Mouse (Mus musculus): ENCODE data around the gene Smyd4. TPM values are rescaled to one million over a fixed set of nuclear protein-coding genes. Genes with fewer than 3 reads are reported as not detected.
A peak's percentile ranks its signal among the peaks of the same experiment; 100 is the strongest.
"Not testable (repeated sequence)": the region's sequence is repeated elsewhere in the genome, so short reads cannot be mapped to it uniquely, and the experiment has no call there.

Gene Smyd4
- polyA plus RNA-seq, 1 experiment = 7.2 TPM

DNA sequence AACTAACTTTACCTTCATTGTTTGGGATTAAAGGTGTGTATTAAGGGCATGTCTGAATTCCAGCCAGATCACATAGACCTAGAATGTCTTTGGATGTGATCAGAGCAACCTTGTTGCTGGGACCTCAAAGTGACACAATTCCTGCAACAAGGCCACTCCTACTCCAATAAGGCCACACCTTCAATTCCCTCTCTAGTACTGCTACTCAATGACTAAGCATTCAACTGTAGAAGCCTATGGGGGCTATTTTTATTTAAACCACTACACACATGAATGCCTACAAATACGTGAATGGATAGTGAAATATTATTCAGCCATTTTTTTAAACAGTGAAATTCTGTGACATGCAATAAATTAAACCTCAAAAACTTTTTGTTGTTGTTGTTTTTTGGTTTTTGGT is 28.9 kb downstream of the Smyd4 start:
- Histone ChIP-seq H3K4me3 (ENCODE audit: insufficient read depth, low read depth, low read length) (no peak overlapping the region), H3K27ac (ENCODE audit: insufficient read depth, low read depth, low read length) (no peak overlapping the region), H3K36me3 (ENCODE audit: control insufficient read depth, insufficient read depth, low read length) (no peaks in the 10 kb centered on the region), H3K4me1 (ENCODE audit: control insufficient read depth, insufficient read depth, low read length) (no peaks in the 10 kb centered on the region), H3K27me3 (replicated peaks; ENCODE audit: control insufficient read depth, insufficient read depth, low read length) (no peaks in the 10 kb centered on the region)
- 92% methylated on average over 1 of the region's 1 CpGs for WGBS
- no peak for DNase-seq
- TF ChIP-seq CTCF (conservative IDR thresholded peaks at IDR 0.05; ENCODE audit: insufficient read depth, insufficient read length, low read depth, low read length) = no peak
- no peak for TF ChIP-seq POLR2A (IDR thresholded peaks at IDR 0.05; ENCODE audit: low read depth, low read length)

DNA sequence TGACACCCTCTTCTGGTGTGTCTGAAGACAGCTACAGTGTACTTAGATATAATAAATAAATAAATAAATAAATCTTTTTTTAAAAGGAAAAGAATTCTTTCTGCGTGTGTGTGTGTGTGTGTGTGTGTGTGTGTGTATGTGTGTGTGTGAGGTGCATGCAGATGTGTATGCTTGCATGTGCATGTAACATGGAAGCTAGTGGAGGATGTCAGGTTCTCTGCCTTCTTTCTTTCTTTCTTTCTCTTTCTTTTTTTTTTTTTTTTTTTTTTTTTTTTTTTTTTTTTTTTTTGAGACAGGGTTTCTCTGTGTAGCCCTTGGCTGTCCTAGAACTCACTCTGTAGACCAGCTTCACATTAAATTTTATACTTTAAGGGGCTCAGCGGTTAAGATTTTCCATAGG is 30.6 kb downstream of the Smyd4 start:
- 94% methylated on average over 2 of the region's 2 CpGs for WGBS
- not testable (repeated sequence) for H3K4me1 ChIP-seq (ENCODE audit: control insufficient read depth, insufficient read depth, low read length)

GRCm38 (mm10) chr11:75383529-75383928 is 35.3 kb downstream of the Smyd4 start:
- not testable (repeated sequence) for H3K4me3 ChIP-seq (ENCODE audit: insufficient read depth, low read depth, low read length); H3K36me3 ChIP-seq (ENCODE audit: control insufficient read depth, insufficient read depth, low read length); H3K4me1 ChIP-seq (ENCODE audit: control insufficient read depth, insufficient read depth, low read length); H3K27me3 ChIP-seq (replicated peaks; ENCODE audit: control insufficient read depth, insufficient read depth, low read length); H3K27ac ChIP-seq (ENCODE audit: insufficient read depth, low read depth, low read length); DNase-seq
- WGBS = 35% methylated on average over 3 of the region's 3 CpGs

More for the DNA sequence above, 30.6 kb downstream of the Smyd4 start:
- not testable (repeated sequence) for H3K27me3 ChIP-seq (replicated peaks; ENCODE audit: control insufficient read depth, insufficient read depth, low read length); H3K36me3 ChIP-seq (ENCODE audit: control insufficient read depth, insufficient read depth, low read length); H3K27ac ChIP-seq (ENCODE audit: insufficient read depth, low read depth, low read length); DNase-seq; H3K4me3 ChIP-seq (ENCODE audit: insufficient read depth, low read depth, low read length)

DNA sequence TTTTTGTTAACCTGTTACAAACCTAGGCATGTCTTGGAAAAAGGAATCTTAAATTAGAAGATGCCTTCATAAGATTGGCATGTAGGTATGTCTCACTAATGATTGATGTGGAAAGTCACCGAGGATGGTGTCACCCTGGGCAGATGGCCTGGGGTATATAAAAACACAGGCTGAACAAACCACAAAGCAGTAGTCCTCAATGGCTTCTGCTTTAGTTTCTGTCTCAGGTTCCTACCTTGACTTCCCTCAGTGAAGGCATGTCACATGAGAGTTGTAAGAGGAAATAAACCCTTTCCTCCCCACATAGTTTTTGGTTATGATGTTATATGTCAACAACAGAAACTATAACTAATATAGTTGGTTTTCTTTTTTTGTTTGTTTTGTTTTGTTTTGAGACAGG is 47.4 kb downstream of the Smyd4 start:
- no peak for TF ChIP-seq CTCF (conservative IDR thresholded peaks at IDR 0.05; ENCODE audit: insufficient read depth, insufficient read length, low read depth, low read length)
- no peak for TF ChIP-seq POLR2A (IDR thresholded peaks at IDR 0.05; ENCODE audit: low read depth, low read length)
- H3K4me3 ChIP-seq (ENCODE audit: insufficient read depth, low read depth, low read length) = no peak overlapping the region
- 43% methylated on average over 1 of the region's 1 CpGs for WGBS
- H3K4me1 ChIP-seq (ENCODE audit: control insufficient read depth, insufficient read depth, low read length) = no peaks in the 10 kb centered on the region
- DNase-seq = no peak
- H3K27ac ChIP-seq (ENCODE audit: insufficient read depth, low read depth, low read length) = no peak overlapping the region
- no peaks in the 10 kb centered on the region for H3K36me3 ChIP-seq (ENCODE audit: control insufficient read depth, insufficient read depth, low read length)
- H3K27me3 ChIP-seq (replicated peaks; ENCODE audit: control insufficient read depth, insufficient read depth, low read length) = no peaks in the 10 kb centered on the region

- Histone ChIP-seq H3K27ac (ENCODE audit: insufficient read depth, low read depth, low read length) (no peak overlapping the region), H3K4me1 (ENCODE audit: control insufficient read depth, insufficient read depth, low read length) (peaks cover 2% of the 10 kb centered on the region; the same call in 1 of the 2 replicates), H3K4me3 (ENCODE audit: insufficient read depth, low read depth, low read length) (no peak overlapping the region), H3K27me3 (replicated peaks; ENCODE audit: control insufficient read depth, insufficient read depth, low read length) (no peaks in the 10 kb centered on the region), H3K36me3 (ENCODE audit: control insufficient read depth, insufficient read depth, low read length) (no peaks in the 10 kb centered on the region)
- DNase-seq = no peak
- WGBS = 78% methylated on average over 7 of the region's 7 CpGs
- TF ChIP-seq POLR2A (IDR thresholded peaks at IDR 0.05; ENCODE audit: low read depth, low read length) (no peak), CTCF (conservative IDR thresholded peaks at IDR 0.05; ENCODE audit: insufficient read depth, insufficient read length, low read depth, low read length) (no peak)
Observed at GRCm38 (mm10) chr11:75397452-75397851, 49.2 kb downstream of the Smyd4 start.

- 80% methylated on average over 11 of the region's 11 CpGs for WGBS
- Histone ChIP-seq H3K4me1 (ENCODE audit: control insufficient read depth, insufficient read depth, low read length) (peaks cover 9% of the 10 kb centered on the region), H3K27ac (ENCODE audit: insufficient read depth, low read depth, low read length) (no peak overlapping the region), H3K36me3 (ENCODE audit: control insufficient read depth, insufficient read depth, low read length) (no peaks in the 10 kb centered on the region), H3K27me3 (replicated peaks; ENCODE audit: control insufficient read depth, insufficient read depth, low read length) (no peaks in the 10 kb centered on the region), H3K4me3 (ENCODE audit: insufficient read depth, low read depth, low read length) (no peak overlapping the region)
- TF ChIP-seq CTCF (conservative IDR thresholded peaks at IDR 0.05; ENCODE audit: insufficient read depth, insufficient read length, low read depth, low read length) (no peak), POLR2A (IDR thresholded peaks at IDR 0.05; ENCODE audit: low read depth, low read length) (no peak)
- DNase-seq = no peak
Observed at GRCm38 (mm10) chr11:75399411-75399841, 51.2 kb downstream of the Smyd4 start.

- WGBS = 76% methylated on average over 9 of the region's 9 CpGs
- peaks cover 9% of the 10 kb centered on the region for H3K4me1 ChIP-seq (ENCODE audit: control insufficient read depth, insufficient read depth, low read length)
- H3K4me3 ChIP-seq (ENCODE audit: insufficient read depth, low read depth, low read length) = no peak overlapping the region
- H3K36me3 ChIP-seq (ENCODE audit: control insufficient read depth, insufficient read depth, low read length) = no peaks in the 10 kb centered on the region
- no peak for DNase-seq
- no peak overlapping the region for H3K27ac ChIP-seq (ENCODE audit: insufficient read depth, low read depth, low read length)
- H3K27me3 ChIP-seq (replicated peaks; ENCODE audit: control insufficient read depth, insufficient read depth, low read length) = no peaks in the 10 kb centered on the region
- TF ChIP-seq POLR2A (IDR thresholded peaks at IDR 0.05; ENCODE audit: low read depth, low read length) = no peak
- TF ChIP-seq CTCF (conservative IDR thresholded peaks at IDR 0.05; ENCODE audit: insufficient read depth, insufficient read length, low read depth, low read length) = no peak
Observed at GRCm38 (mm10) chr11:75400099-75400498, 51.9 kb downstream of the Smyd4 start.

GRCm38 (mm10) chr11:75402271-75402690 is 54.0 kb downstream of the Smyd4 start:
- H3K27ac ChIP-seq (ENCODE audit: insufficient read depth, low read depth, low read length) = peak overlapping the region; percentile 64
- no peaks in the 10 kb centered on the region for H3K27me3 ChIP-seq (replicated peaks; ENCODE audit: control insufficient read depth, insufficient read depth, low read length)
- H3K4me3 ChIP-seq (ENCODE audit: insufficient read depth, low read depth, low read length) = no peak overlapping the region

More at GRCm38 (mm10) chr11:75402271-75402690, 54.0 kb downstream of the Smyd4 start:
- H3K4me1 ChIP-seq (ENCODE audit: control insufficient read depth, insufficient read depth, low read length) = peaks cover 9% of the 10 kb centered on the region
- no peak for TF ChIP-seq POLR2A (IDR thresholded peaks at IDR 0.05; ENCODE audit: low read depth, low read length)
- peak; percentile 86 for TF ChIP-seq CTCF (conservative IDR thresholded peaks at IDR 0.05; ENCODE audit: insufficient read depth, insufficient read length, low read depth, low read length)
- H3K36me3 ChIP-seq (ENCODE audit: control insufficient read depth, insufficient read depth, low read length) = no peaks in the 10 kb centered on the region
- peak; percentile 87 for DNase-seq
- 21% methylated on average over 5 of the region's 5 CpGs for WGBS

Data from kidney, adult 2 months (tissue).